Mouse (Mus musculus) urinary bladder, adult 18-20 months (tissue): ENCODE data around the gene Pstk.
A peak's percentile ranks its signal among the peaks of the same experiment; 100 is the strongest.
"Not testable (repeated sequence)": the region's sequence is repeated elsewhere in the genome, so short reads cannot be mapped to it uniquely, and the experiment has no call there.

Experiments
- DNase-seq, 2 experiments: peaks; one replicate each; pipeline ENCODE4 v3.0.0; 2022; ENCODE audit warnings: low spot score in 2 of 2, mixed read lengths in 2 of 2

Gene Pstk

GRCm38 (mm10) chr7:131370648-131371469 lies at the start of gene Pstk:
Pstk (plus strand) TSS chr7:131371141.
- peak; percentile 80 to 90 for DNase-seq

GRCm38 (mm10) chr7:131322192-131322591 lies 48.7 kb upstream of the Pstk start, which contains the start of gene Cuzd1:
Cuzd1 (minus strand) TSS chr7:131322292.
- no peak for DNase-seq

GRCm38 (mm10) chr7:131327054-131327453 lies 43.9 kb upstream of the Pstk start:
- no peak for DNase-seq

GRCm38 (mm10) chr7:131329416-131329815 lies 41.5 kb upstream of the Pstk start, which contains the start of gene Fam24b:
Fam24b (minus strand) TSS chr7:131329516.
- no peak for DNase-seq

GRCm38 (mm10) chr7:131331688-131332087 lies 39.3 kb upstream of the Pstk start:
- DNase-seq, result no peak

GRCm38 (mm10) chr7:131333564-131333963 lies 37.4 kb upstream of the Pstk start, which contains the start of gene Fam24a:
Fam24a (plus strand) TSS chr7:131333864.
- DNase-seq, result no peak

GRCm38 (mm10) chr7:131337502-131338068 lies 33.4 kb upstream of the Pstk start:
- DNase-seq, result no peak

- DNase-seq, result no peak
Measured at GRCm38 (mm10) chr7:131345856-131346541, 24.9 kb upstream of the Pstk start.

- no peak for DNase-seq
Measured at GRCm38 (mm10) chr7:131356105-131356504, 14.8 kb upstream of the Pstk start.

GRCm38 (mm10) chr7:131362269-131362614 lies 8.7 kb upstream of the Pstk start:
- no peak for DNase-seq

GRCm38 (mm10) chr7:131362615-131363300 lies 8.2 kb upstream of the Pstk start, which contains the start of gene 2310057M21Rik:
2310057M21Rik (minus strand) TSS chr7:131362759.
- peak; percentile 81 to 92 for DNase-seq

GRCm38 (mm10) chr7:131364131-131364530 lies 6.8 kb upstream of the Pstk start:
- no peak for DNase-seq

GRCm38 (mm10) chr7:131371470-131371860 lies 524 bp downstream of the Pstk start:
- no peak for DNase-seq

- no peak for DNase-seq
Measured at GRCm38 (mm10) chr7:131371880-131372651, 1.1 kb downstream of the Pstk start.

- DNase-seq, result not testable (repeated sequence)
Measured at GRCm38 (mm10) chr7:131391761-131392160, 20.8 kb downstream of the Pstk start.

GRCm38 (mm10) chr7:131409321-131409987 lies 38.5 kb downstream of the Pstk start:
- DNase-seq, result no peak

- no peak for DNase-seq
Measured at GRCm38 (mm10) chr7:131409988-131410385, 39.0 kb downstream of the Pstk start.

- DNase-seq, result peak; percentile 99 to 100
Measured at GRCm38 (mm10) chr7:131410416-131411058, 39.6 kb downstream of the Pstk start, which contains the start of the genes Ikzf5 and Acadsb. Ikzf5 (minus strand) TSS chr7:131410521. Acadsb (plus strand) TSS chr7:131410601.

- peak in 1 of 2 experiments; percentile 9 for DNase-seq
Measured at GRCm38 (mm10) chr7:131411221-131411940, 40.4 kb downstream of the Pstk start.
